Mouse (Mus musculus): ENCODE measurements around the gene Olfr710.
"Not testable (repeated sequence)": the region's sequence is repeated elsewhere in the genome, so short reads cannot be mapped to it uniquely, and the experiment has no call there.

Olfr710 gene

GRCm38 (mm10) chr7:106948212-106948611 lies at the start of gene Olfr710:
TSS of gene Olfr710 (minus strand) at chr7:106948312.
- DNase-seq (ENCODE audit: low spot score), result no peak

DNA sequence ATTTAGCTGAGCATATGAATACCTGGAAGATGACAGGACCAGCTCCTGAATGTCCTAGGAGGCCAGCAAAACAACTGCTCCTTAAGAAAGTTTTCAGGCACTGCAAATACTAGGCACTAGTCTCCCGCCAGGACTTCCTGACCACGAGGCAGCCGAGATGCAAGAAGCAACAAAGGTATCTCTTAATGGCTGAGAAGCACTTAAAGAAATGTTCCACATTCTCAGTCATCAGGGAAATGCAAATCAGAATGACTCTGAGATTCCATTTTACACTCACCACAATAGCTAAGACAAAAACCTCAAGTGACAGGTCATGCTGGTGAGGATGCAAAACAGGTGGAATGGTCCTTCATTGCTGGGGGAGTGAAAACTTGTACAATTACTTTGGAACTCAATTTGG lies 37.1 kb upstream of the Olfr710 start:
- no peak for DNase-seq (ENCODE audit: low spot score)

DNA sequence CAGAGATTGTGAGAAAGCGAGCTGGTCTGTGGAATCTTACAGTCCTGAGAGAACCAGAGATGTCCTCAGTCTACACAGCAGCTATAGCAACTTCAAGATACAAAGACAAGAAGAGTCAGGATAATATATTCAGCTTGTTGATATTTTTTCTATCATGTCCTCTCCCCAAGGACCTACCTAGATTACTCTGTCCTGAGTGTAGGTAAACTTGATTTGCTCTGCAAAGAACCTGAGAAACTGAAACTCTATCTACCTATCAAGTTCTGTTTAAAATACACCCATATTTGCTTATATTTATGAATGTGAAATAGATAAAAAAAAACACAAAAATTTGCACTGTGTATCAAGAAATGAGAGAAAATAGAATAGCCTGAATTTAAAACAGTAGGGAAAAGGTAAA lies 27.2 kb upstream of the Olfr710 start, which contains the start of gene Olfr711:
TSS of gene Olfr711 (minus strand) at position 101 of the 400 bp plus-strand sequence.
- no peak for DNase-seq (ENCODE audit: low spot score)

DNA sequence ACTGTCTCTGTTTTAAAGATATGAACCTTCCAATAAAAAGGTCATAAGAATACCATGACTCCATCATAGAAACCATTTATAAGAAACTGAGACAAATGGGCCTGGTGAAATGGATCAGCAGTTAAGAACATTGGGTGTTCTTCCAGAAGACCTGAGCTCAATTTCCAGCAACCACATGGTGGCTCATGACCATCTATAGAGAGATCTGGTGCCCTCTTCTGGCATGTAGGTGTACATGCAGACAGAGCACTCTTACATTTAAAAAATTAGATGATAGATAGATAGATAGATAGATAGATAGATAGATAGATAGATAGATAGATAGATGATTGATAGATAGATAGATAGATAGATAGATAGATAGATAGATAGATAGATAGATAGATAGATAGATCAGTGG lies 19.4 kb upstream of the Olfr710 start:
- DNase-seq (ENCODE audit: low spot score), result peak; percentile 3

GRCm38 (mm10) chr7:106963837-106964236 lies 15.7 kb upstream of the Olfr710 start, which contains the start of gene Olfr6:
TSS of gene Olfr6 (minus strand) at chr7:106963937.
- no peak for DNase-seq (ENCODE audit: low spot score)

- DNase-seq (ENCODE audit: low spot score), result no peak
Observed at GRCm38 (mm10) chr7:106932119-106932518, 16.0 kb downstream of the Olfr710 start, which contains the start of gene Olfr709-ps1. TSS of gene Olfr709-ps1 (minus strand) at chr7:106932219.

GRCm38 (mm10) chr7:106920961-106921360 lies 27.2 kb downstream of the Olfr710 start:
- not testable (repeated sequence) for DNase-seq (ENCODE audit: low spot score)

- no peak for DNase-seq (ENCODE audit: low spot score)
Observed at GRCm38 (mm10) chr7:106907676-106908075, 40.4 kb downstream of the Olfr710 start, which contains the start of gene Olfr1532-ps1. TSS of gene Olfr1532-ps1 (plus strand) at chr7:106908001.

- DNase-seq (ENCODE audit: low spot score), result not testable (repeated sequence)
Observed at GRCm38 (mm10) chr7:106901141-106901540, 47.0 kb downstream of the Olfr710 start, which contains the start of gene Olfr707. TSS of gene Olfr707 (minus strand) at chr7:106901241.
